In genomic region chr7:141459301-141459711, GRCm38 (mm10) we compare ENCODE assay signal across 14 mouse cellular contexts. TPM values are rescaled to one million over a fixed set of nuclear protein-coding genes. Genes with fewer than 3 reads are reported as not detected.
DNase-seq lines count a peak whose midpoint lies in the region; ATAC-seq and TF ChIP-seq lines count a peak whose summit lies in the region.
"Had no signal": no experiment of that assay in that cellular context is flagged by ENCODE, and none has a peak within 500 bp of the region (broad histone marks: within the 10 kb centered on the region; RNA-seq: fewer than 3 reads in every experiment).

No protein-coding gene starts in this region.

- DNase-seq in adrenal gland, adult (ENCODE audit: inconsistent age in 2 of 2, low spot score in 1 of 2), result peak; percentile 49 to 70
- DNase-seq in adrenal gland, postnatal 4 days (ENCODE audit: low spot score in 2 of 2), result no peak
- peak; percentile 87 for DNase-seq in brain, adult 2 months (ENCODE audit: low read depth, low spot score)
- DNase-seq in cerebellum, postnatal 25 days, result peak; percentile 82 to 85
- no peak for DNase-seq in liver
- DNase-seq in hindbrain, embryonic 14.5 days (ENCODE audit: low spot score), result no peak
- DNase-seq: kidney, adult 2 months had no signal

- peak overlapping the region; percentile 32; the same call in 1 of the 2 replicates for H3K27ac ChIP-seq in intestine, embryonic 16.5 days (ENCODE audit: low read length)
- no peak overlapping the region for H3K27ac ChIP-seq in intestine, postnatal 0 days (ENCODE audit: low read depth, low read length)
- no peak overlapping the region for H3K27ac ChIP-seq in hindbrain, embryonic 14.5 days
- H3K27ac ChIP-seq: hindbrain, embryonic 12.5 days; midbrain, embryonic 12.5 days had no signal

- TF ChIP-seq CTCF in intestine, postnatal 0 days (IDR thresholded peaks at IDR 0.05; ENCODE audit: low read depth), result no peak

- no peaks in the 10 kb centered on the region for H3K9me3 ChIP-seq in intestine, embryonic 16.5 days (ENCODE audit: control insufficient read depth, low read length)
- no peaks in the 10 kb centered on the region for H3K9me3 ChIP-seq in intestine, postnatal 0 days (ENCODE audit: control insufficient read depth)
- no peaks in the 10 kb centered on the region for H3K9me3 ChIP-seq in hindbrain, embryonic 14.5 days (ENCODE audit: control insufficient read depth, low read length)
- H3K9me3 ChIP-seq: hindbrain, embryonic 12.5 days; midbrain, embryonic 12.5 days had no signal

- peaks cover 36% of the 10 kb centered on the region for H3K4me1 ChIP-seq in intestine, embryonic 16.5 days (ENCODE audit: control insufficient read depth, insufficient read depth, low read length)
- no peaks in the 10 kb centered on the region; the same call in 1 of the 2 replicates for H3K4me1 ChIP-seq in intestine, postnatal 0 days (replicated peaks; ENCODE audit: control insufficient read depth, insufficient read depth, low read length)
- H3K4me1 ChIP-seq in hindbrain, embryonic 14.5 days (replicated peaks; ENCODE audit: control insufficient read depth, insufficient read depth, low read length), result peaks cover 11% of the 10 kb centered on the region; the same call in 1 of the 2 replicates

- WGBS in intestine, embryonic 16.5 days, result 89% methylated on average over 17 of the region's 17 CpGs
- WGBS in intestine, postnatal 0 days, result 93% methylated on average over 17 of the region's 17 CpGs
- 94% methylated on average over 17 of the region's 17 CpGs for WGBS in hindbrain, embryonic 14.5 days

- no peak overlapping the region for H3K9ac ChIP-seq in intestine, embryonic 16.5 days (ENCODE audit: low read depth, low read length)
- no peak overlapping the region for H3K9ac ChIP-seq in intestine, postnatal 0 days (ENCODE audit: low read depth, low read length)
- H3K9ac ChIP-seq in hindbrain, embryonic 14.5 days, result no peak overlapping the region
- H3K9ac ChIP-seq: hindbrain, embryonic 12.5 days; midbrain, embryonic 12.5 days had no signal

- ATAC-seq in intestine, embryonic 16.5 days, result no peak
- ATAC-seq in intestine, postnatal 0 days, result no peak
- no peak for ATAC-seq in hindbrain, embryonic 14.5 days (ENCODE audit: low FRiP score)
- ATAC-seq: forebrain, embryonic 16.5 days had no signal

- no peak overlapping the region for H3K4me2 ChIP-seq in intestine, embryonic 16.5 days (ENCODE audit: low read depth, low read length)
- H3K4me2 ChIP-seq in intestine, postnatal 0 days (replicated peaks; ENCODE audit: low read depth), result no peak overlapping the region
- H3K4me2 ChIP-seq in hindbrain, embryonic 14.5 days (replicated peaks), result no peak overlapping the region
- H3K4me2 ChIP-seq: hindbrain, embryonic 12.5 days; liver, embryonic 11.5 days; midbrain, embryonic 12.5 days had no signal

- H3K4me3 ChIP-seq in intestine, embryonic 16.5 days (ENCODE audit: low read length), result no peak overlapping the region
- H3K4me3 ChIP-seq in intestine, postnatal 0 days (ENCODE audit: low read depth, low read length), result no peak overlapping the region
- H3K4me3 ChIP-seq in hindbrain, embryonic 14.5 days (replicated peaks; ENCODE audit: low read length), result no peak overlapping the region
- H3K4me3 ChIP-seq: hindbrain, embryonic 12.5 days; layer of hippocampus, adult 2 months; midbrain, embryonic 12.5 days had no signal

- peaks cover 17% of the 10 kb centered on the region for H3K27me3 ChIP-seq in intestine, embryonic 16.5 days (replicated peaks; ENCODE audit: control insufficient read depth, insufficient read depth, low read length)
- peaks cover 2% of the 10 kb centered on the region for H3K27me3 ChIP-seq in intestine, postnatal 0 days (replicated peaks; ENCODE audit: control insufficient read depth, insufficient read depth, low read length)
- H3K27me3 ChIP-seq in hindbrain, embryonic 14.5 days (ENCODE audit: control insufficient read depth, insufficient read depth, low read length), result peaks cover 49% of the 10 kb centered on the region

- H3K36me3 ChIP-seq in intestine, embryonic 16.5 days (ENCODE audit: control insufficient read depth, insufficient read depth, low read length), result peaks cover 4% of the 10 kb centered on the region; the same call in 1 of the 2 replicates
- H3K36me3 ChIP-seq in intestine, postnatal 0 days (ENCODE audit: control insufficient read depth, insufficient read depth), result peaks cover 27% of the 10 kb centered on the region
- peaks cover 11% of the 10 kb centered on the region for H3K36me3 ChIP-seq in hindbrain, embryonic 14.5 days (replicated peaks; ENCODE audit: control insufficient read depth, insufficient read depth)

RNA-seq across cellular contexts. Expression of gene Cracr2b, which starts 1.6 kb away (rescaled TPM):
- 10 to 100 TPM; 13.1 to 14.2 TPM for total RNA-seq in adrenal gland, postnatal 4 days (2021)
- polyA plus RNA-seq in intestine, embryonic 16.5 days (2015; fragmentation: Nextera tagmentation; extraction: Ambion mirVana), result 19.3 and 21.0 TPM in 2 replicates
- 12.6 and 12.7 TPM in 2 replicates for polyA plus RNA-seq in intestine, postnatal 0 days (2015; fragmentation: Nextera tagmentation; extraction: Ambion mirVana)
- 3.7 and 8.1 TPM in 2 replicates for polyA plus RNA-seq in hindbrain, embryonic 14.5 days (2014; fragmentation: Nextera tagmentation; extraction: Ambion mirVana)

RNA-seq across cellular contexts. Expression of gene Pnpla2, which starts 4.3 kb away (rescaled TPM):
- total RNA-seq in adrenal gland, postnatal 4 days (2021), result 100 to 1,000 TPM; 173 to 205 TPM
- polyA plus RNA-seq in intestine, embryonic 16.5 days (2015; fragmentation: Nextera tagmentation; extraction: Ambion mirVana), result 45.5 and 45.7 TPM in 2 replicates
- polyA plus RNA-seq in intestine, postnatal 0 days (2015; fragmentation: Nextera tagmentation; extraction: Ambion mirVana), result 75.5 and 79.4 TPM in 2 replicates
- polyA plus RNA-seq in hindbrain, embryonic 14.5 days (2014; fragmentation: Nextera tagmentation; extraction: Ambion mirVana), result 15.3 and 18.4 TPM in 2 replicates

RNA-seq across cellular contexts. Expression of gene Cd151, which starts 7.9 kb away (rescaled TPM):
- total RNA-seq in adrenal gland, postnatal 4 days (2021), result 100 to 1,000 TPM; 209 to 215 TPM
- 30.6 and 30.8 TPM in 2 replicates for polyA plus RNA-seq in intestine, embryonic 16.5 days (2015; fragmentation: Nextera tagmentation; extraction: Ambion mirVana)
- 27.6 and 29.3 TPM in 2 replicates for polyA plus RNA-seq in intestine, postnatal 0 days (2015; fragmentation: Nextera tagmentation; extraction: Ambion mirVana)
- polyA plus RNA-seq in hindbrain, embryonic 14.5 days (2014; fragmentation: Nextera tagmentation; extraction: Ambion mirVana), result 47.0 and 50.4 TPM in 2 replicates

RNA-seq across cellular contexts. Expression of gene Rplp2, which starts 12.1 kb away (rescaled TPM):
- total RNA-seq in adrenal gland, postnatal 4 days (2021), result 1,000 to 10,000 TPM; 1,329 to 1,362 TPM
- 1,164 and 1,258 TPM in 2 replicates for polyA plus RNA-seq in intestine, embryonic 16.5 days (2015; fragmentation: Nextera tagmentation; extraction: Ambion mirVana)
- 968 and 992 TPM in 2 replicates for polyA plus RNA-seq in intestine, postnatal 0 days (2015; fragmentation: Nextera tagmentation; extraction: Ambion mirVana)
- polyA plus RNA-seq in hindbrain, embryonic 14.5 days (2014; fragmentation: Nextera tagmentation; extraction: Ambion mirVana), result 669 and 782 TPM in 2 replicates

RNA-seq across cellular contexts. Expression of gene Pidd1, which starts 15.5 kb away (rescaled TPM):
- 10 to 100 TPM in 1 of 2 experiments, 1 to 10 TPM in 1; 8.4 to 12.6 TPM for total RNA-seq in adrenal gland, postnatal 4 days (2021)
- polyA plus RNA-seq in intestine, embryonic 16.5 days (2015; fragmentation: Nextera tagmentation; extraction: Ambion mirVana), result 7.3 and 8.0 TPM in 2 replicates
- polyA plus RNA-seq in intestine, postnatal 0 days (2015; fragmentation: Nextera tagmentation; extraction: Ambion mirVana), result 1.4 and 1.6 TPM in 2 replicates
- 3.1 and 4.2 TPM in 2 replicates for polyA plus RNA-seq in hindbrain, embryonic 14.5 days (2014; fragmentation: Nextera tagmentation; extraction: Ambion mirVana)

Comparison
In these comparisons a context has a peak if more than half of its experiments do, and no peak if none do; other contexts are left out.
1. DNase-seq: peak in adrenal gland, adult (2 of 2), brain, adult 2 months (single experiment) and cerebellum, postnatal 25 days (2 of 2); none in adrenal gland, postnatal 4 days (0 of 2), liver (single experiment) and hindbrain, embryonic 14.5 days (single experiment).